Mouse (Mus musculus) splenic B cell, adult 2 months (primary cell): ENCODE data around the gene Srek1ip1.

ENCODE experiments used
- DNase-seq: peaks from one replicate; pipeline ENCODE4 v3.0.0-alpha.2; 2011; ENCODE audit warnings: low read depth, low spot score
- H3K27me3 ChIP-seq: 2 replicates; pipeline ENCODE4 v1.6.1; 2012; ENCODE audit warnings: mild to moderate bottlenecking, low read length, moderate library complexity, mixed read lengths; ENCODE audit not compliant: control insufficient read depth, poor library complexity, insufficient read depth, severe bottlenecking
- H3K36me3 ChIP-seq: 2 replicates; pipeline ENCODE4 v1.6.1; 2012; ENCODE audit warnings: mild to moderate bottlenecking, low read length, moderate library complexity, mixed read lengths; ENCODE audit not compliant: control insufficient read depth, poor library complexity, insufficient read depth, severe bottlenecking

Gene Srek1ip1

GRCm38 (mm10) chr13:104817696-104818095, 25.4 kb downstream of the Srek1ip1 start:
- H3K27me3 ChIP-seq: no peaks in the 10 kb centered on the region
- DNase-seq: peak; percentile 10
- no peaks in the 10 kb centered on the region for H3K36me3 ChIP-seq

GRCm38 (mm10) chr13:104821192-104821591, 28.9 kb downstream of the Srek1ip1 start:
- DNase-seq: no peak
- Histone ChIP-seq H3K27me3 (no peaks in the 10 kb centered on the region), H3K36me3 (no peaks in the 10 kb centered on the region)

GRCm38 (mm10) chr13:104821908-104822307, 29.6 kb downstream of the Srek1ip1 start:
- no peak for DNase-seq
- Histone ChIP-seq H3K36me3 (0 out of 2 replicates have a peak, but pooled peaks cover under 1% of the 10 kb centered on the region), H3K27me3 (no peaks in the 10 kb centered on the region)

- Histone ChIP-seq H3K36me3 (peaks cover 4% of the 10 kb centered on the region; the same call in 1 of the 2 replicates), H3K27me3 (no peaks in the 10 kb centered on the region)
- no peak for DNase-seq
These were observed 30.1 kb downstream of the Srek1ip1 start for GRCm38 (mm10) chr13:104822411-104822838.

GRCm38 (mm10) chr13:104825470-104825869, 33.2 kb downstream of the Srek1ip1 start:
- Histone ChIP-seq H3K27me3 (no peaks in the 10 kb centered on the region), H3K36me3 (peaks cover 6% of the 10 kb centered on the region; the same call in 1 of the 2 replicates)
- DNase-seq: no peak

GRCm38 (mm10) chr13:104832811-104833210, 40.5 kb downstream of the Srek1ip1 start:
- DNase-seq: no peak
- H3K36me3 ChIP-seq: peaks cover 2% of the 10 kb centered on the region; the same call in 1 of the 2 replicates
- no peaks in the 10 kb centered on the region for H3K27me3 ChIP-seq

- no peaks in the 10 kb centered on the region for H3K36me3 ChIP-seq
- no peaks in the 10 kb centered on the region for H3K27me3 ChIP-seq
- DNase-seq: no peak
These were observed 45.3 kb downstream of the Srek1ip1 start for GRCm38 (mm10) chr13:104837628-104838027.

- Histone ChIP-seq H3K27me3 (no peaks in the 10 kb centered on the region), H3K36me3 (no peaks in the 10 kb centered on the region)
- DNase-seq: no peak
These were observed 49.7 kb downstream of the Srek1ip1 start for GRCm38 (mm10) chr13:104841937-104842336.

GRCm38 (mm10) chr13:104843295-104844089, 51.2 kb downstream of the Srek1ip1 start:
- DNase-seq: no peak
- Histone ChIP-seq H3K36me3 (no peaks in the 10 kb centered on the region), H3K27me3 (no peaks in the 10 kb centered on the region)

- no peak for DNase-seq
- Histone ChIP-seq H3K27me3 (no peaks in the 10 kb centered on the region), H3K36me3 (no peaks in the 10 kb centered on the region)
These were observed 61.4 kb downstream of the Srek1ip1 start for GRCm38 (mm10) chr13:104853645-104854044.

- DNase-seq: peak; percentile 18
- Histone ChIP-seq H3K36me3 (no peaks in the 10 kb centered on the region), H3K27me3 (no peaks in the 10 kb centered on the region)
These were observed 71.1 kb downstream of the Srek1ip1 start, which contains the start of gene Shisal2b for GRCm38 (mm10) chr13:104863127-104863979. Shisal2b (minus strand) TSS chr13:104863893.

- Histone ChIP-seq H3K27me3 (no peaks in the 10 kb centered on the region), H3K36me3 (no peaks in the 10 kb centered on the region)
- DNase-seq: no peak
These were observed 74.4 kb downstream of the Srek1ip1 start for GRCm38 (mm10) chr13:104866726-104867125.

GRCm38 (mm10) chr13:104869907-104870306, 77.6 kb downstream of the Srek1ip1 start:
- H3K27me3 ChIP-seq: no peaks in the 10 kb centered on the region
- no peaks in the 10 kb centered on the region for H3K36me3 ChIP-seq
- no peak for DNase-seq

- no peak for DNase-seq
- no peaks in the 10 kb centered on the region for H3K36me3 ChIP-seq
These were observed 86.2 kb downstream of the Srek1ip1 start for GRCm38 (mm10) chr13:104878508-104878907.

More at GRCm38 (mm10) chr13:104878508-104878907, 86.2 kb downstream of the Srek1ip1 start:
- H3K27me3 ChIP-seq: no peaks in the 10 kb centered on the region
